Mouse (Mus musculus) liver, postnatal 0 days (tissue): ENCODE measurements around the gene Plcd3. TPM values are rescaled to one million over a fixed set of nuclear protein-coding genes. Genes with fewer than 3 reads are reported as not detected.

ENCODE experiments used
- ATAC-seq: fragments of 200-750 bp; cut with Nextera tagmentation; 2 replicates; pipeline ENCODE4 v1.8.0; 2017; ENCODE audit warnings: mild to moderate bottlenecking, moderate library complexity
- DNase-seq: peaks from one replicate; pipeline ENCODE4 v3.0.0-alpha.2; 2016
- H3K27ac ChIP-seq: fragments of 300-500 bp; sonication (generic); 2 replicates; pipeline ENCODE4 v1.5.1; 2014; ENCODE audit warnings: antibody characterized with exemption, moderate library complexity, mild to moderate bottlenecking, low read depth
- H3K27me3 ChIP-seq: fragments of 300-500 bp; sonication (generic); 2 replicates; pipeline ENCODE4 v1.6.1; 2014; ENCODE audit warnings: low read length, control low read depth, mixed read lengths; ENCODE audit not compliant: insufficient read depth
- H3K36me3 ChIP-seq: fragments of 300-500 bp; sonication (generic); replicated peaks from 2 replicates; pipeline ENCODE4 v1.6.1; 2014; ENCODE audit warnings: mild to moderate bottlenecking, control low read depth, low read length, moderate library complexity, mixed read lengths; ENCODE audit not compliant: insufficient read depth
- H3K4me1 ChIP-seq: fragments of 300-500 bp; sonication (generic); 2 replicates; pipeline ENCODE4 v1.6.1; 2014; ENCODE audit warnings: antibody characterized with exemption, mild to moderate bottlenecking, control low read depth; ENCODE audit not compliant: insufficient read depth
- H3K4me2 ChIP-seq: fragments of 300-500 bp; sonication (generic); 2 replicates; pipeline ENCODE4 v1.6.1; 2014; ENCODE audit warnings: low read depth, mild to moderate bottlenecking, low read length, moderate library complexity, mixed read lengths
- H3K4me3 ChIP-seq: fragments of 300-500 bp; sonication (generic); 2 replicates; pipeline ENCODE4 v1.5.1; 2014; ENCODE audit warnings: low read depth, low read length
- H3K9ac ChIP-seq: fragments of 300-500 bp; sonication (generic); replicated peaks from 2 replicates; pipeline ENCODE4 v1.6.1; 2014; ENCODE audit warnings: mild to moderate bottlenecking, moderate library complexity
- H3K9me3 ChIP-seq: fragments of 300-500 bp; sonication (generic); 2 replicates; pipeline ENCODE4 v1.6.1; 2016; ENCODE audit warnings: mild to moderate bottlenecking, control low read depth, low read length, mixed read lengths
- CTCF ChIP-seq: sonication (generic); IDR thresholded peaks from 2 replicates; pipeline ENCODE4 v1.5.1; 2016; ENCODE audit warnings: antibody characterized with exemption, low read depth
- EP300 ChIP-seq: IDR thresholded peaks from 2 replicates; pipeline ENCODE4 v1.6.1; 2016; ENCODE audit warnings: antibody characterized with exemption, low read depth, mild to moderate bottlenecking
- WGBS: fragments of 180-500 bp; shearing (Covaris S2); extraction: QIAGEN DNeasy Blood & Tissue Kit; methylation state at CpG from one replicate; pipeline ENCODE4 v1.1.7; 2014; ENCODE audit not compliant: insufficient replicate concordance; 5-methylcytosine and 5-hydroxymethylcytosine counted together
- polyA plus RNA-seq: library from polyadenylated mRNA; unstranded; fragments of >200 nt; fragmentation: Nextera tagmentation; extraction: Ambion mirVana; gene quantifications from 2 replicates; pipeline ENCODE4 v1.2.1, GENCODE M21; 2015

Plcd3 gene
- polyA plus RNA-seq, 1 experiment from 2014 or later: 0.82 TPM

- Histone ChIP-seq H3K36me3 (0 out of 2 replicates have a peak, but pooled peaks cover 10% of the 10 kb centered on the region), H3K4me2 (no peak overlapping the region), H3K27ac (no peak overlapping the region), H3K4me1 (peaks cover 15% of the 10 kb centered on the region), H3K9ac (no peak overlapping the region), H3K9me3 (no peaks in the 10 kb centered on the region), H3K27me3 (no peaks in the 10 kb centered on the region), H3K4me3 (no peak overlapping the region)
- DNase-seq (no peak), ATAC-seq (no peak)
- 71% methylated on average over 6 of the region's 6 CpGs for WGBS
- TF ChIP-seq CTCF (no peak), EP300 (no peak)
These were observed 66.5 kb downstream of the Plcd3 start for GRCm38 (mm10) chr11:103035007-103035406.

- H3K36me3 ChIP-seq: 0 out of 2 replicates have a peak, but pooled peaks cover 7% of the 10 kb centered on the region
- H3K4me3 ChIP-seq: no peak overlapping the region
- WGBS: 82% methylated on average over 3 of the region's 3 CpGs
- no peak for TF ChIP-seq EP300
- TF ChIP-seq CTCF: no peak
- H3K4me2 ChIP-seq: no peak overlapping the region
- H3K9me3 ChIP-seq: no peaks in the 10 kb centered on the region
- ATAC-seq (no peak), DNase-seq (no peak)
- H3K27ac ChIP-seq: no peak overlapping the region
- H3K27me3 ChIP-seq: no peaks in the 10 kb centered on the region
- no peak overlapping the region for H3K9ac ChIP-seq
- H3K4me1 ChIP-seq: peaks cover 24% of the 10 kb centered on the region
These were observed 68.4 kb downstream of the Plcd3 start for GRCm38 (mm10) chr11:103033030-103033429.

GRCm38 (mm10) chr11:103028176-103028891 lies 73.1 kb downstream of the Plcd3 start, which contains the start of the genes Nmt1 and Dcakd:
Gene Nmt1, plus strand, starts transcription at chr11:103028190.
Gene Dcakd, minus strand, starts transcription at chr11:103028333.
- DNase-seq (peak; percentile 93), ATAC-seq (peak; percentile 97)
- no peak for TF ChIP-seq CTCF
- TF ChIP-seq EP300: peak; percentile 59
- H3K27ac ChIP-seq: peak within 1 kb of the TSS; percentile 96
- H3K4me2 ChIP-seq: peak within 1 kb of the TSS; percentile 73
- no peaks in the 10 kb centered on the region for H3K9me3 ChIP-seq
- H3K27me3 ChIP-seq: no peaks in the 10 kb centered on the region
- peak within 1 kb of the TSS; percentile 74 for H3K4me3 ChIP-seq
- under 1% methylated on average over 36 of the region's 36 CpGs for WGBS
- H3K36me3 ChIP-seq: peaks cover 14% of the 10 kb centered on the region; the same call in 1 of the 2 replicates
- H3K9ac ChIP-seq: peak within 1 kb of the TSS; percentile 84
- H3K4me1 ChIP-seq: peaks cover 38% of the 10 kb centered on the region

GRCm38 (mm10) chr11:103027570-103028175 lies 73.8 kb downstream of the Plcd3 start:
- Histone ChIP-seq H3K9me3 (no peaks in the 10 kb centered on the region), H3K36me3 (peaks cover 14% of the 10 kb centered on the region; the same call in 1 of the 2 replicates), H3K27ac (peak overlapping the region; percentile 96), H3K4me2 (peak overlapping the region; percentile 73), H3K9ac (peak overlapping the region; percentile 84), H3K4me1 (peaks cover 36% of the 10 kb centered on the region), H3K4me3 (peak overlapping the region; percentile 74), H3K27me3 (no peaks in the 10 kb centered on the region)
- ATAC-seq (peak; percentile 12), DNase-seq (no peak)
- 5% methylated on average over 8 of the region's 8 CpGs for WGBS
- no peak for TF ChIP-seq EP300

GRCm38 (mm10) chr11:103026901-103027300 lies 74.6 kb downstream of the Plcd3 start:
- 50% methylated on average over 3 of the region's 3 CpGs for WGBS
- peak overlapping the region; percentile 96 for H3K27ac ChIP-seq
- peak overlapping the region; percentile 84 for H3K9ac ChIP-seq
- TF ChIP-seq EP300 (no peak), CTCF (no peak)
- peak overlapping the region; percentile 74 for H3K4me3 ChIP-seq
- H3K4me2 ChIP-seq: peak overlapping the region; percentile 73
- H3K27me3 ChIP-seq: no peaks in the 10 kb centered on the region
- peaks cover 14% of the 10 kb centered on the region; the same call in 1 of the 2 replicates for H3K36me3 ChIP-seq
- ATAC-seq: no peak
- H3K9me3 ChIP-seq: no peaks in the 10 kb centered on the region
- peaks cover 33% of the 10 kb centered on the region for H3K4me1 ChIP-seq
- DNase-seq: no peak

GRCm38 (mm10) chr11:103023974-103024373 lies 77.5 kb downstream of the Plcd3 start:
- no peak overlapping the region for H3K27ac ChIP-seq
- TF ChIP-seq CTCF (no peak), EP300 (no peak)
- no peak for ATAC-seq
- no peak for DNase-seq
- H3K9me3 ChIP-seq: no peaks in the 10 kb centered on the region
- H3K4me1 ChIP-seq: peaks cover 18% of the 10 kb centered on the region
- H3K4me2 ChIP-seq: no peak overlapping the region
- no peaks in the 10 kb centered on the region for H3K27me3 ChIP-seq
- WGBS: 83% methylated on average over 3 of the region's 3 CpGs
- H3K9ac ChIP-seq: no peak overlapping the region
- no peak overlapping the region for H3K4me3 ChIP-seq
- H3K36me3 ChIP-seq: peaks cover 16% of the 10 kb centered on the region
